Mouse (Mus musculus): ENCODE measurements around the gene Aqp11.

Gene Aqp11

GRCm38 (mm10) chr7:97707809-97708208 is 30.3 kb downstream of the Aqp11 start:
- DNase-seq (ENCODE audit: low read depth, low spot score) = no peak

GRCm38 (mm10) chr7:97707123-97707522 is 31.0 kb downstream of the Aqp11 start:
- DNase-seq (ENCODE audit: low read depth, low spot score) = no peak

- DNase-seq (ENCODE audit: low read depth, low spot score) = no peak
These were observed 37.0 kb downstream of the Aqp11 start for GRCm38 (mm10) chr7:97701106-97701505.

GRCm38 (mm10) chr7:97700173-97700572 is 37.9 kb downstream of the Aqp11 start:
- no peak for DNase-seq (ENCODE audit: low read depth, low spot score)

GRCm38 (mm10) chr7:97696506-97697254 is 41.4 kb downstream of the Aqp11 start, which contains the start of gene Clns1a:
Gene Clns1a (plus strand): TSS chr7:97696634.
- peak; percentile 95 for DNase-seq (ENCODE audit: low read depth, low spot score)

- no peak for DNase-seq (ENCODE audit: low read depth, low spot score)
These were observed 42.0 kb downstream of the Aqp11 start for GRCm38 (mm10) chr7:97696133-97696505.

- DNase-seq (ENCODE audit: low read depth, low spot score) = no peak
These were observed 42.6 kb downstream of the Aqp11 start for GRCm38 (mm10) chr7:97695441-97695840.

GRCm38 (mm10) chr7:97687831-97688230 is 50.3 kb downstream of the Aqp11 start:
- DNase-seq (ENCODE audit: low read depth, low spot score) = no peak

- peak; percentile 25 for DNase-seq (ENCODE audit: low read depth, low spot score)
These were observed 58.9 kb downstream of the Aqp11 start for GRCm38 (mm10) chr7:97679239-97679638.
